Mouse (Mus musculus): ENCODE results near the gene Ets1. TPM values are rescaled to one million over a fixed set of nuclear protein-coding genes. Genes with fewer than 3 reads are reported as not detected.

Ets1 gene
- polyA plus RNA-seq, 1 experiment from 2014 or later: 80.2 TPM

- no peaks in the 10 kb centered on the region for H3K9me3 ChIP-seq (ENCODE audit: low read length)
- H3K9ac ChIP-seq (replicated peaks; ENCODE audit: low read length): no peak overlapping the region
- 82% methylated on average over 12 of the region's 12 CpGs for WGBS
- H3K27ac ChIP-seq (ENCODE audit: low read length): no peak overlapping the region
- H3K4me2 ChIP-seq (replicated peaks; ENCODE audit: low read depth, low read length): no peak overlapping the region
- ATAC-seq (ENCODE audit: low FRiP score, low TSS enrichment): no peak
- H3K4me3 ChIP-seq (ENCODE audit: low read length): no peak overlapping the region
- H3K36me3 ChIP-seq (ENCODE audit: insufficient read depth, low read length): no peaks in the 10 kb centered on the region
- H3K4me1 ChIP-seq (ENCODE audit: insufficient read depth, low read length): peaks cover 6% of the 10 kb centered on the region
- no peaks in the 10 kb centered on the region for H3K27me3 ChIP-seq (ENCODE audit: insufficient read depth, low read length)
Observed at GRCm38 (mm10) chr9:32691151-32691925, 55.3 kb downstream of the Ets1 start.

- Histone ChIP-seq H3K4me2 (replicated peaks; ENCODE audit: low read depth, low read length) (no peak overlapping the region), H3K9ac (replicated peaks; ENCODE audit: low read length) (no peak overlapping the region), H3K4me1 (ENCODE audit: insufficient read depth, low read length) (peaks cover 12% of the 10 kb centered on the region), H3K27ac (ENCODE audit: low read length) (no peak overlapping the region), H3K27me3 (ENCODE audit: insufficient read depth, low read length) (no peaks in the 10 kb centered on the region), H3K36me3 (ENCODE audit: insufficient read depth, low read length) (no peaks in the 10 kb centered on the region), H3K9me3 (ENCODE audit: low read length) (no peaks in the 10 kb centered on the region), H3K4me3 (ENCODE audit: low read length) (no peak overlapping the region)
- WGBS: 72% methylated on average over 2 of the region's 2 CpGs
- no peak for ATAC-seq (ENCODE audit: low FRiP score, low TSS enrichment)
Observed at GRCm38 (mm10) chr9:32692944-32693343, 56.9 kb downstream of the Ets1 start.

- Histone ChIP-seq H3K9me3 (ENCODE audit: low read length) (no peaks in the 10 kb centered on the region), H3K9ac (replicated peaks; ENCODE audit: low read length) (no peak overlapping the region), H3K36me3 (ENCODE audit: insufficient read depth, low read length) (no peaks in the 10 kb centered on the region), H3K27me3 (ENCODE audit: insufficient read depth, low read length) (no peaks in the 10 kb centered on the region), H3K4me1 (ENCODE audit: insufficient read depth, low read length) (peaks cover 12% of the 10 kb centered on the region), H3K4me3 (ENCODE audit: low read length) (no peak overlapping the region), H3K27ac (ENCODE audit: low read length) (no peak overlapping the region), H3K4me2 (replicated peaks; ENCODE audit: low read depth, low read length) (no peak overlapping the region)
- no peak for ATAC-seq (ENCODE audit: low FRiP score, low TSS enrichment)
- WGBS: 78% methylated on average over 3 of the region's 3 CpGs
Observed at GRCm38 (mm10) chr9:32693411-32693810, 57.4 kb downstream of the Ets1 start.

- H3K27me3 ChIP-seq (ENCODE audit: insufficient read depth, low read length): no peaks in the 10 kb centered on the region
- no peak overlapping the region for H3K4me2 ChIP-seq (replicated peaks; ENCODE audit: low read depth, low read length)
- no peaks in the 10 kb centered on the region for H3K36me3 ChIP-seq (ENCODE audit: insufficient read depth, low read length)
- 73% methylated on average over 12 of the region's 12 CpGs for WGBS
- H3K9ac ChIP-seq (replicated peaks; ENCODE audit: low read length): no peak overlapping the region
- H3K4me1 ChIP-seq (ENCODE audit: insufficient read depth, low read length): peaks cover 19% of the 10 kb centered on the region
- no peak for ATAC-seq (ENCODE audit: low FRiP score, low TSS enrichment)
- no peak overlapping the region for H3K27ac ChIP-seq (ENCODE audit: low read length)
- no peak overlapping the region for H3K4me3 ChIP-seq (ENCODE audit: low read length)
- H3K9me3 ChIP-seq (ENCODE audit: low read length): no peaks in the 10 kb centered on the region
Observed at GRCm38 (mm10) chr9:32694111-32694824, 58.2 kb downstream of the Ets1 start.

GRCm38 (mm10) chr9:32694916-32695490 lies 59.0 kb downstream of the Ets1 start:
- Histone ChIP-seq H3K4me2 (replicated peaks; ENCODE audit: low read depth, low read length) (peak overlapping the region; percentile 91), H3K27ac (ENCODE audit: low read length) (peak overlapping the region; percentile 55; the same call in 1 of the 2 replicates), H3K9me3 (ENCODE audit: low read length) (no peaks in the 10 kb centered on the region), H3K9ac (replicated peaks; ENCODE audit: low read length) (peak overlapping the region; percentile 82), H3K4me3 (ENCODE audit: low read length) (peak overlapping the region; percentile 66), H3K4me1 (ENCODE audit: insufficient read depth, low read length) (peaks cover 27% of the 10 kb centered on the region), H3K36me3 (ENCODE audit: insufficient read depth, low read length) (no peaks in the 10 kb centered on the region), H3K27me3 (ENCODE audit: insufficient read depth, low read length) (no peaks in the 10 kb centered on the region)
- ATAC-seq (ENCODE audit: low FRiP score, low TSS enrichment): no peak
- WGBS: 43% methylated on average over 4 of the region's 4 CpGs

GRCm38 (mm10) chr9:32695492-32696190 lies 59.6 kb downstream of the Ets1 start:
- WGBS: under 1% methylated on average over 62 of the region's 67 CpGs
- no peaks in the 10 kb centered on the region for H3K27me3 ChIP-seq (ENCODE audit: insufficient read depth, low read length)
- H3K9me3 ChIP-seq (ENCODE audit: low read length): no peaks in the 10 kb centered on the region
- peak overlapping the region; percentile 66 for H3K4me3 ChIP-seq (ENCODE audit: low read length)
- H3K9ac ChIP-seq (replicated peaks; ENCODE audit: low read length): peak overlapping the region; percentile 82
- H3K36me3 ChIP-seq (ENCODE audit: insufficient read depth, low read length): no peaks in the 10 kb centered on the region
- H3K4me1 ChIP-seq (ENCODE audit: insufficient read depth, low read length): peaks cover 31% of the 10 kb centered on the region
- peak; percentile 99 for ATAC-seq (ENCODE audit: low FRiP score, low TSS enrichment)
- H3K27ac ChIP-seq (ENCODE audit: low read length): peak overlapping the region; percentile 89
- H3K4me2 ChIP-seq (replicated peaks; ENCODE audit: low read depth, low read length): peak overlapping the region; percentile 91

- no peaks in the 10 kb centered on the region for H3K36me3 ChIP-seq (ENCODE audit: insufficient read depth, low read length)
- H3K4me2 ChIP-seq (replicated peaks; ENCODE audit: low read depth, low read length): peak overlapping the region; percentile 91
- no peaks in the 10 kb centered on the region for H3K9me3 ChIP-seq (ENCODE audit: low read length)
- peak overlapping the region; percentile 82 for H3K9ac ChIP-seq (replicated peaks; ENCODE audit: low read length)
- peak; percentile 50 for ATAC-seq (ENCODE audit: low FRiP score, low TSS enrichment)
- peak overlapping the region; percentile 66 for H3K4me3 ChIP-seq (ENCODE audit: low read length)
- peak overlapping the region; percentile 89 for H3K27ac ChIP-seq (ENCODE audit: low read length)
- peaks cover 37% of the 10 kb centered on the region for H3K4me1 ChIP-seq (ENCODE audit: insufficient read depth, low read length)
- WGBS: under 1% methylated on average over 13 of the region's 13 CpGs
- H3K27me3 ChIP-seq (ENCODE audit: insufficient read depth, low read length): no peaks in the 10 kb centered on the region
Observed at GRCm38 (mm10) chr9:32696259-32696658, 60.2 kb downstream of the Ets1 start.

GRCm38 (mm10) chr9:32696717-32697116 lies 60.7 kb downstream of the Ets1 start:
- H3K27ac ChIP-seq (ENCODE audit: low read length): peak overlapping the region; percentile 89
- no peaks in the 10 kb centered on the region for H3K27me3 ChIP-seq (ENCODE audit: insufficient read depth, low read length)
- peaks cover 42% of the 10 kb centered on the region for H3K4me1 ChIP-seq (ENCODE audit: insufficient read depth, low read length)
- WGBS: 1% methylated on average over 7 of the region's 7 CpGs
- H3K4me3 ChIP-seq (ENCODE audit: low read length): peak overlapping the region; percentile 66
- peak overlapping the region; percentile 82 for H3K9ac ChIP-seq (replicated peaks; ENCODE audit: low read length)
- no peaks in the 10 kb centered on the region for H3K36me3 ChIP-seq (ENCODE audit: insufficient read depth, low read length)
- H3K9me3 ChIP-seq (ENCODE audit: low read length): no peaks in the 10 kb centered on the region
- peak overlapping the region; percentile 91 for H3K4me2 ChIP-seq (replicated peaks; ENCODE audit: low read depth, low read length)
- peak; percentile 44 for ATAC-seq (ENCODE audit: low FRiP score, low TSS enrichment)

- ATAC-seq (ENCODE audit: low FRiP score, low TSS enrichment): no peak
- Histone ChIP-seq H3K27ac (ENCODE audit: low read length) (peak overlapping the region; percentile 89; the same call in 1 of the 2 replicates), H3K4me2 (replicated peaks; ENCODE audit: low read depth, low read length) (peak overlapping the region; percentile 91), H3K4me1 (ENCODE audit: insufficient read depth, low read length) (peaks cover 50% of the 10 kb centered on the region), H3K9ac (replicated peaks; ENCODE audit: low read length) (peak overlapping the region; percentile 82), H3K27me3 (ENCODE audit: insufficient read depth, low read length) (no peaks in the 10 kb centered on the region), H3K36me3 (ENCODE audit: insufficient read depth, low read length) (no peaks in the 10 kb centered on the region), H3K4me3 (ENCODE audit: low read length) (peak overlapping the region; percentile 66), H3K9me3 (ENCODE audit: low read length) (no peaks in the 10 kb centered on the region)
- 42% methylated on average over 9 of the region's 9 CpGs for WGBS
Observed at GRCm38 (mm10) chr9:32697291-32698110, 61.5 kb downstream of the Ets1 start.
